Mouse (Mus musculus) testis, adult 10 weeks (tissue): ENCODE data around the gene Dhrs13. TPM values are rescaled to one million over a fixed set of nuclear protein-coding genes. Genes with fewer than 3 reads are reported as not detected.

Experiments
- polyA plus RNA-seq: library from polyadenylated mRNA; stranded (reverse); fragments of 350-450 nt; fragmentation: Illumina TruSeq; extraction: RNeasy Lipid Tissue Mini Kit (QIAGEN cat#74804); gene quantifications from one replicate; pipeline ENCODE4 v1.2.3, GENCODE M21; 2014; ENCODE audit warnings: low read depth, low replicate concordance

Gene Dhrs13
- polyA plus RNA-seq = 3.7 TPM

GRCm38 (mm10) chr11:78031947-78032808 is at the start of gene Dhrs13:
Gene Dhrs13, plus strand, starts transcription at chr11:78032280.

DNA sequence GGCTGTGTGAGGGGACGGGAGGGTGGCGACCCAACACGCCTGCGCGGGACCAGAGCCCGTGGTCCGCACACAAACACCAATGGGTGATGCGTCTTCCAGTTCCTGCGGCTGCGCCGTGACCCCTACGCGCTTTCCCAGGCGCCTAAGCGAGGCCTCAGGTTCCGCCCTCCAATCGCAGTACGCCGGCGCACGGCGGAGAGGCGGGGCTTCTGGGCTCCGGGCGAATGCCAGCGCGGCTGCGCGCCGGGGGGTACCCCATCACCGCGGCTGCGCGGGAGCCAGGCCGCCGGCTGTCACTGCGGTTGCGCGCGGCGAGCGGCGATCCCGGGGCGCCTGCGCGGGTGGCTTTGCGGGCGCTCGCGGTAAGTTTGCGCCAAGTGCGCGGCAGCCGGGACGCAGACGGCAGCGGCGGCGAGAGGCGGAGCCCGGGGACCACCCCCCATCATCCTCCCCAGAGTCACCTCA is 49.6 kb upstream of the Dhrs13 start, which contains the start of gene Phf12:
Phf12 (plus strand) TSS at position 314 of the 465 bp plus-strand sequence.

GRCm38 (mm10) chr11:78037831-78038752 is 6.0 kb downstream of the Dhrs13 start, which contains the start of gene Flot2:
Gene Flot2, plus strand, starts transcription at chr11:78037931.

GRCm38 (mm10) chr11:78079961-78080921 is 48.2 kb downstream of the Dhrs13 start, which contains the start of gene Eral1:
Gene Eral1, minus strand, starts transcription at chr11:78080383.

Other genes with a start within 250 kb of the Dhrs13 start
- not detected for gene Gm10277, start 244.5 kb upstream of the Dhrs13 start, polyA plus RNA-seq
- gene Pipox, start 138.2 kb upstream of the Dhrs13 start, polyA plus RNA-seq = 0.46 TPM
- gene Sez6, start 101.5 kb upstream of the Dhrs13 start, polyA plus RNA-seq = 0.08 TPM
- 10.3 TPM for gene Phf12, start 49.5 kb upstream of the Dhrs13 start, polyA plus RNA-seq
- gene Flot2, start 5.7 kb downstream of the Dhrs13 start, polyA plus RNA-seq = 3.7 TPM
- 4.5 TPM for gene Eral1, start 48.1 kb downstream of the Dhrs13 start, polyA plus RNA-seq
- gene Fam222b, start 62.4 kb downstream of the Dhrs13 start, polyA plus RNA-seq = 4.6 TPM
- 0.08 TPM for gene Traf4, start 133.3 kb downstream of the Dhrs13 start, polyA plus RNA-seq
- 5.8 TPM for gene Nek8, start 144.4 kb downstream of the Dhrs13 start, polyA plus RNA-seq
- 44.7 TPM for gene Tlcd1, start 144.4 kb downstream of the Dhrs13 start, polyA plus RNA-seq
- gene Rpl23a, start 151.3 kb downstream of the Dhrs13 start, polyA plus RNA-seq = 243 TPM
- gene Rab34, start 156.2 kb downstream of the Dhrs13 start, polyA plus RNA-seq = 2.0 TPM
- gene Proca1, start 161.1 kb downstream of the Dhrs13 start, polyA plus RNA-seq = 338 TPM
- gene Sdf2, start 213.5 kb downstream of the Dhrs13 start, polyA plus RNA-seq = 11.0 TPM
- gene Supt6, start 213.7 kb downstream of the Dhrs13 start, polyA plus RNA-seq = 19.5 TPM
- gene 2610507B11Rik, start 229.5 kb downstream of the Dhrs13 start, polyA plus RNA-seq = 126 TPM